In the genomic region with DNA sequence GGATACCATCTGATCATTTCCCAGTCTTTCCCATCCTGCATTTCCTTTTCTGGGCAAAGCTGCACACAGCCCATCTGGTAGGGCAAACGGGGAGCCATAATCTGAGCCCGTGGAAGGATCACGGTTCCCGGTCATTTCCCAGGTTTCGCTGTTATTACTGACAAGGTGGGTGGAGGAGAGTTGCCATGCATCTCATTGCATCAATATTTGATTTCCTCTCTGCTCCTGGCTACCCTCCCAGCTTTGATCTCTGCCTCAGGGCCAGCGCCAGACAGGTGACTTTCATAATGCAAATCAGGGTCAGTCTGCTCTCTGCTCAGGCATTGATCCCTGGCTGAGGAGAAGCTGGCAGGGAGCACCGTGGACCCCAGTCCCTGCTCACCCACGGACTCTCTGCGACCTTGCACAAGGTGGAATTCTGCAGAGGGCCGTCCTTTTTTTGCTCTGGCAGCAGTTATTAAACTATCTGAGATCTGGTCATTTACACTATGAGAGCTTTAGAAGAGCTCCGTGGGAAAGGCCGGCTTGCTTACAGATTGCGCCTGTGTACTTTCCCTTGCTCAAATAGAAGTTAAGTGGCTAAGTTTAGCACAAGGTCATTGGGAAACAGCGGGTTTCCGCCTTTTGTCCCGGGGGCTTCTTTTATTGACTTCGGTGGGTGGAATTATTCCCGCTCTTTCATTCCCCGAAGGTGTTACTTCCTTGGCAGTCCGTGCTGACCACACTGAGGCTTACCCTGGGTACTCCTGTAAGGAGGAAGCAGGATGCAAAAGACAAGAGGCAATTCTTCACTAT, we compare ENCODE assay signal across 7 mouse cellular contexts.
DNase-seq lines count a peak whose midpoint lies in the region; ATAC-seq and TF ChIP-seq lines count a peak whose summit lies in the region.

No protein-coding gene starts in this region.

- H3K9me3 ChIP-seq in CH12.LX (replicated peaks; ENCODE audit: low read length) (no peaks in the 10 kb centered on the region), E14TG2a.4 (ENCODE audit: low read length) (no peaks in the 10 kb centered on the region)
- H3K9me3 ChIP-seq in lung, embryonic 15.5 days, result no peaks in the 10 kb centered on the region

- no peak for TF ChIP-seq CTCF in CH12.LX (conservative IDR thresholded peaks at IDR 0.05 in 1 of 2, IDR thresholded peaks at IDR 0.05 in 1 of 2; ENCODE audit: low read depth in 2 of 2, low read length in 2 of 2)
- no peak for TF ChIP-seq CTCF in E14TG2a.4 (conservative IDR thresholded peaks at IDR 0.05; ENCODE audit: low read length)

- 29% methylated on average over 20 of the region's 20 CpGs for WGBS in lung, embryonic 15.5 days

- no peak for TF ChIP-seq POLR2A in CH12.LX (IDR thresholded peaks at IDR 0.05; ENCODE audit: low read depth, low read length)

- H3K36me3 ChIP-seq in CH12.LX (replicated peaks in 1 of 2; ENCODE audit: control insufficient read depth in 1 of 2, insufficient read depth in 1 of 2, low read length in 1 of 2) (no peaks in the 10 kb centered on the region), E14TG2a.4 (ENCODE audit: insufficient read depth, low read length) (no peaks in the 10 kb centered on the region)
- H3K36me3 ChIP-seq in lung, embryonic 15.5 days, result no peaks in the 10 kb centered on the region

- no peaks in the 10 kb centered on the region for H3K79me2 ChIP-seq in CH12.LX (replicated peaks; ENCODE audit: control insufficient read depth, extremely low read depth, insufficient read depth, poor library complexity, severe bottlenecking)

- H3K9ac ChIP-seq in CH12.LX (ENCODE audit: insufficient read depth, low read depth), result 0 out of 2 replicates have a peak overlapping the region, but pooled peaks have one; percentile 3
- H3K9ac ChIP-seq in lung, embryonic 15.5 days, result peak overlapping the region; percentile 17; the same call in 1 of the 2 replicates

- no peak for DNase-seq in CH12.LX (ENCODE audit: extremely low read depth)
- peak; percentile 20 for DNase-seq in kidney, adult 9 months
- DNase-seq in thymus, postnatal 10 days (ENCODE audit: low spot score in 2 of 2), result no peak
- no peak for DNase-seq in gastrocnemius, postnatal 4 days (ENCODE audit: low spot score in 2 of 2)
- no peak for DNase-seq in urinary bladder, adult 2 months (ENCODE audit: low spot score)

- dilution Hi-C loops in CH12.LX (cut with MboI; ENCODE audit: extremely low pct_ligation_motif_present, extremely low pct_unique_long_range_greater_than_20kb, low sequenced_read_pairs), result no loop called here

- no peak overlapping the region for H3K27ac ChIP-seq in CH12.LX (ENCODE audit: insufficient read depth, low read depth)
- H3K27ac ChIP-seq in lung, embryonic 15.5 days, result peak overlapping the region; percentile 46; the same call in 1 of the 2 replicates

- H3K4me1 ChIP-seq in CH12.LX (ENCODE audit: control insufficient read depth in 1 of 2, insufficient read depth in 2 of 2) (peaks cover 16 to 73% of the 10 kb centered on the region in 2 experiments), E14TG2a.4 (replicated peaks; ENCODE audit: low read depth, low read length) (peaks cover 40% of the 10 kb centered on the region)
- peaks cover 28% of the 10 kb centered on the region for H3K4me1 ChIP-seq in lung, embryonic 15.5 days

- H3K27me3 ChIP-seq in CH12.LX (replicated peaks) (no peaks in the 10 kb centered on the region), E14TG2a.4 (ENCODE audit: insufficient read depth, low read length) (peaks cover 15% of the 10 kb centered on the region)
- H3K27me3 ChIP-seq in lung, embryonic 15.5 days, result no peaks in the 10 kb centered on the region

- no peak for ATAC-seq in lung, embryonic 15.5 days (ENCODE audit: borderline replicate concordance, extremely low read depth, low FRiP score, low TSS enrichment)

- TF ChIP-seq RAD21 in CH12.LX (IDR thresholded peaks at IDR 0.05; ENCODE audit: low read depth, low read length), result no peak

- no peak overlapping the region for H3K4me3 ChIP-seq in CH12.LX (replicated peaks in 1 of 3; ENCODE audit: low read depth in 2 of 3, low read length in 2 of 3, poor library complexity in 1 of 3)
- peak overlapping the region; percentile 45; the same call in 1 of the 2 replicates for H3K4me3 ChIP-seq in E14TG2a.4 (replicated peaks; ENCODE audit: low read length)
- no peak overlapping the region for H3K4me3 ChIP-seq in lung, embryonic 15.5 days

- TF ChIP-seq EP300 in CH12.LX (IDR thresholded peaks at IDR 0.05; ENCODE audit: low read length), result no peak; the same call in 1 of the 2 replicates

- H3K4me2 ChIP-seq in CH12.LX (ENCODE audit: insufficient read depth, low read depth, poor library complexity, severe bottlenecking), result peak overlapping the region; percentile 76
- peak overlapping the region; percentile 50 for H3K4me2 ChIP-seq in lung, embryonic 15.5 days

- in situ Hi-C loops in CH12.LX (cut with MboI; ENCODE audit: low pct_ligation_motif_present, low pct_unique_long_range_greater_than_20kb, low sequenced_read_pairs), result no loop called here

TF ChIP-seq in CH12.LX, 34 proteins besides CTCF, POLR2A, EP300 and RAD21:
- TF ChIP-seq BHLHE40 (IDR thresholded peaks at IDR 0.05; ENCODE audit: low read depth, low read length) (no peak), TCF12 (IDR thresholded peaks at IDR 0.05; ENCODE audit: low read depth, low read length) (0 out of 2 replicates have a peak, but pooled peaks have one; percentile 26), RCOR1 (conservative IDR thresholded peaks at IDR 0.05; ENCODE audit: low read depth, low read length) (no peak), CHD2 (IDR thresholded peaks at IDR 0.05; ENCODE audit: low read length) (no peak), NRF1 (IDR thresholded peaks at IDR 0.05; ENCODE audit: low read depth, low read length) (no peak), NELFE (IDR thresholded peaks at IDR 0.05; ENCODE audit: low read depth, low read length) (no peak), ETS1 (conservative IDR thresholded peaks at IDR 0.05; ENCODE audit: low read depth, low read length) (no peak), MXI1 (IDR thresholded peaks at IDR 0.05; ENCODE audit: low read depth, low read length) (peak; percentile 39; the same call in 1 of the 2 replicates), PAX5 (IDR thresholded peaks at IDR 0.05; ENCODE audit: low read length) (no peak), HCFC1 (IDR thresholded peaks at IDR 0.05; ENCODE audit: low read depth, low read length) (no peak), MEF2A (IDR thresholded peaks at IDR 0.05; ENCODE audit: borderline replicate concordance, low read depth, low read length) (peak; percentile 79; the same call in 1 of the 2 replicates), GABPA (IDR thresholded peaks at IDR 0.05; ENCODE audit: insufficient replicate concordance, low read depth, low read length) (no peak), ELF1 (IDR thresholded peaks at IDR 0.05; ENCODE audit: low read depth, low read length) (0 out of 2 replicates have a peak, but pooled peaks have one; percentile 23), MAZ (IDR thresholded peaks at IDR 0.05; ENCODE audit: low read depth, low read length) (no peak), CHD1 (IDR thresholded peaks at IDR 0.05; ENCODE audit: low read depth, low read length) (no peak), ZC3H11A (IDR thresholded peaks at IDR 0.05; ENCODE audit: low read depth, low read length) (no peak), MAFK (IDR thresholded peaks at IDR 0.05; ENCODE audit: insufficient replicate concordance, low read length) (no peak), USF1 (IDR thresholded peaks at IDR 0.05; ENCODE audit: low read depth, low read length) (no peak), JUN (IDR thresholded peaks at IDR 0.05; ENCODE audit: insufficient read depth, low read depth, low read length) (no peak), ZMIZ1 (IDR thresholded peaks at IDR 0.05; ENCODE audit: low read depth, low read length) (no peak), USF2 (conservative IDR thresholded peaks at IDR 0.05; ENCODE audit: low read depth, low read length) (no peak), MYC (IDR thresholded peaks at IDR 0.05; ENCODE audit: low read depth, low read length) (no peak), ZKSCAN1 (IDR thresholded peaks at IDR 0.05; ENCODE audit: borderline replicate concordance, low read depth, low read length) (no peak)
